Mouse (Mus musculus): ENCODE results near the gene Nmrk2. TPM values are rescaled to one million over a fixed set of nuclear protein-coding genes. Genes with fewer than 3 reads are reported as not detected.
"Not testable (repeated sequence)": the region's sequence is repeated elsewhere in the genome, so short reads cannot be mapped to it uniquely, and the experiment has no call there.

Nmrk2 gene
- total RNA-seq, 2 experiments from 2014 or later: 59.7 to 72.8 TPM

DNA sequence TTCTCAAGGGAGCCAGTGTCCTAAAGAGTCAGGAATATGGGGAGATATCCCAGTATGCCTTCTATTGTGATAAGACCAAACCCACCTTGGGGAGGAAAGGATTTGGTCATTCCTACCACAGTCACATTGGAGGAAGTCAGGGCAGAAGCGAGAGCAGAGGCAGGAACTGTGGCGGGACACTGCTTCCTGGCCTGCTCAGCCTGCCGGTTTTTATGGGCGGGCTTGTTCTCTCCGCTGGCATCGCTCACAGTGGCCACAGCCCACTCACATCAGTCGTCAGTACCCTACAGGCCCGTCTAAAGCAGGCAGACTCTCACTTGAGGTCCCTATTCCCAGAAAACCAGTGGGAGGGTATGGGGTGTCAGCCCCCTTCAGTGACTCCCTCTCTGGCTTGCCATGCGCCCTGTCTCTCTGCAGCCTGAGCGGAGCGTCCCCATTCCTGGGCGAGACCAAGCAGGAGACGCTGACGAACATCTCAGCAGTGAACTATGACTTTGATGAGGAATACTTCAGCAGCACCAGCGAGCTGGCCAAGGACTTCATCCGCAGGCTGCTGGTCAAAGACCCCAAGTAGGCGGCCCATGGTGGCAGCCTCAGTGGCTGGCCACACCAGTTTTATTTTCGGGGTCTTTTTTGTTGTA, 10.4 kb downstream of the Nmrk2 start:
- peak; percentile 42 for DNase-seq
- peak overlapping the region; percentile 99 for H3K27ac ChIP-seq
- intact Hi-C loops (cut with DNase I): no loop called here
- no peak for TF ChIP-seq CTCF (IDR thresholded peaks at IDR 0.05)
- peak overlapping the region; percentile 86 for H3K4me3 ChIP-seq

DNA sequence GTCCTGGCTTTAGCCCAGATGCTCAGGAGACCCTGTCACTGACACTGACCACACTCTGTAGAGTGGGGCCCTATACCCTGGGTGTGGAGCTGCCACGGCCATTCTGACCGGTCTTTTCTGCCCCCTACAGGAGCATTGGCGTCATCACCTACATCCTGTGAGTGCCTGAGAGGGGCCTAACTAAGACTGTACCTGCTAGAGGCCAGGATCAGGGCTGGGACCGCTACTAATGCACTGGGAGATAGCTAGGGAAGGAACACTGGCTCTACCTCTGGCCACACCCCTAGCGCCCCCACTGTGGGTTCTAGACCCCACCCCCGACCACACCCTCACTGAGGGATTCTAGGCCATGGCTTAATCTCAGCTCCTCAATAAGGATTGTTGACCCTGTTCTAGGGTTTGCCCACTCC, 10.9 kb downstream of the Nmrk2 start:
- Histone ChIP-seq H3K4me3 (no peak overlapping the region; the same call in 1 of the 2 replicates), H3K27ac (peak overlapping the region; percentile 99)
- intact Hi-C loops (cut with DNase I): no loop called here
- peak; percentile 40 for DNase-seq
- peak; percentile 33; the same call in 1 of the 2 replicates for TF ChIP-seq CTCF (IDR thresholded peaks at IDR 0.05)

DNA sequence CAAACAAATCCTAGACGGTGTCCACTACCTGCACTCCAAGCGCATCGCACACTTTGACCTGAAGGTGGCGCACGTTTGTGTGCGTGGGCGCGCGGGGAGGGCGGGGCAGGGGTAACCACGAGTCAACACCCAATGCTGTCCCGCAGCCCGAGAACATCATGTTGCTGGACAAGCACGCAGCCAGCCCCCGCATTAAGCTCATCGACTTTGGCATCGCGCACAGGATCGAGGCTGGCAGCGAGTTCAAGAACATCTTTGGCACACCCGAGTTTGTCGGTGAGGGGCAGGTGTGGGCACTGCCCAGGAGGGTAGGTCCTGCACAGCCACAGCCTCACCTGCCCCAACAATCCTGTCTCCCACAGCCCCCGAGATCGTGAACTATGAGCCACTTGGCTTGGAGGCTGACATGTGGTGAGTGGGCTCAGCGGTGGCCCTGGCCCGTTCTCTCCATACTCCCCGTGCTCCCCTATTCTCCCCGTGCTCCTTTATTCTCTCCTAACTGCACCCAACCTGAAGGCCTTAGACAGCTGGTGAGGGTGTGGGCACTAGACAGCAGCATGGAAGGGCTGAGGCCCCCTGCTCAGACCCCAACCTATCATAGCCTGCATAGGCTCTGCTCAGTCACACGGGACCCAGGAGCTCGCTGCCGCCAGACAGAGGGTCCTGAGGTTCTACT, 11.5 kb downstream of the Nmrk2 start:
- DNase-seq: peak; percentile 65
- H3K27ac ChIP-seq: peak overlapping the region; percentile 99; the same call in 1 of the 2 replicates
- peak; percentile 63 for TF ChIP-seq CTCF (IDR thresholded peaks at IDR 0.05)
- intact Hi-C loops (cut with DNase I): no loop called here
- H3K4me3 ChIP-seq: no peak overlapping the region

DNA sequence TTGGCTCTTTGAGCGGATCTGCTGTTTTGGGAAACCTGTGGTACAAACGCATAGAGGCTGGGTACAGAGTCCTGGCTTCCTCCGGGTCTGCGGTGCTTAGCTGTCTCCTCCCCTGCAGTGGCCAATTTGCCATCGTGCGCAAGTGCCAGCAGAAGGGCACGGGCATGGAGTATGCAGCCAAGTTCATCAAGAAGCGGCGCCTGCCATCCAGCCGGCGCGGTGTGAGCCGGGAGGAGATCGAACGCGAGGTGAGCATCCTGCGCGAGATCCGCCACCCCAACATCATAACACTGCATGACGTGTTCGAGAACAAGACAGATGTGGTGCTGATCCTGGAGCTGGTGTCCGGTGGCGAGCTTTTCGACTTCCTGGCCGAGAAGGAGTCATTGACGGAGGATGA, 12.0 kb downstream of the Nmrk2 start:
- TF ChIP-seq CTCF (IDR thresholded peaks at IDR 0.05): no peak
- DNase-seq: no peak
- Histone ChIP-seq H3K4me3 (no peak overlapping the region), H3K27ac (no peak overlapping the region; the same call in 1 of the 2 replicates)
- intact Hi-C loops (cut with DNase I): no loop called here

DNA sequence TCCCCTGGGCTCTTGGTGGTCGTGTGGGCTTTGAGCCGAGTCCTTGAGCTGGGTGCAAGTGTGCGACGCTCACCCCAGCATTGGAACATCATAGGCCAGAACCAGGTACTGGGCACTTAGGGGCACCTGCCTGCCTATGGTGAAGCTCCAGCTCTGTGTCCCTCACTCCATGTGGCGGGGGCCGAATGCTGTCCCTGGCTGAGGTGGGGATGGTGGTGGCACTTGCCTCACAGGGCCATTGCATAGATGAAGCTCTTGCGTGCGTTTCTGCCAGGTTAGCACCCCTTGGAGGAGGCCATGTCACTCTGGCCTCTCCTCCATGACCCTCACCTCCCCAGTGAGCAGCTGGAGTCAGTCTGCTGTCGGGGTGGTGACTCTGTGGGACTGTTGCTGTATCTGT, 14.7 kb downstream of the Nmrk2 start:
- no peak for DNase-seq
- TF ChIP-seq CTCF (IDR thresholded peaks at IDR 0.05): no peak
- Histone ChIP-seq H3K4me3 (no peak overlapping the region), H3K27ac (no peak overlapping the region)
- intact Hi-C loops (cut with DNase I): no loop called here

DNA sequence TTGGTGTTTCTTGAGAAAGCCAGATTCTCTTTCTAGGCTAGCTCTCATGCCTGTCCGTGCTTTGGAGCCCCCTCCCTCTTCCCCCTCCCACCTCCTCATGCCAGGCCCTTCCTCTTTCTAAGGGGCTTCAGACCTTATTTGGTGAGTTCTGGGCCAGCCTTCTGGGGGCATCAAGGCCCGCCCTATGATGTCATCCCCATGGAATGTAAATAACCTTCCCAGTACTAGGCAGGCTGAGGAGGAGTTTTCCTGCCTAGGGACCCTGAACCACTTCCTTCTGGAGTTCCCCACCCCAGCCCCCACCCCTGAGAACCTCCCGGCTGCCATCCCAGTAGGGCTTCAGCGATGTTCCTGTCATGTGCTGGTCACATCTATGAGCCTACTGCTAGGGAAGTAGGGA, 17.1 kb downstream of the Nmrk2 start:
- H3K4me3 ChIP-seq: no peak overlapping the region
- DNase-seq: peak; percentile 19
- no peak for TF ChIP-seq CTCF (IDR thresholded peaks at IDR 0.05)
- H3K27ac ChIP-seq: peak overlapping the region; percentile 20; the same call in 1 of the 2 replicates
- intact Hi-C loops (cut with DNase I): no loop called here

DNA sequence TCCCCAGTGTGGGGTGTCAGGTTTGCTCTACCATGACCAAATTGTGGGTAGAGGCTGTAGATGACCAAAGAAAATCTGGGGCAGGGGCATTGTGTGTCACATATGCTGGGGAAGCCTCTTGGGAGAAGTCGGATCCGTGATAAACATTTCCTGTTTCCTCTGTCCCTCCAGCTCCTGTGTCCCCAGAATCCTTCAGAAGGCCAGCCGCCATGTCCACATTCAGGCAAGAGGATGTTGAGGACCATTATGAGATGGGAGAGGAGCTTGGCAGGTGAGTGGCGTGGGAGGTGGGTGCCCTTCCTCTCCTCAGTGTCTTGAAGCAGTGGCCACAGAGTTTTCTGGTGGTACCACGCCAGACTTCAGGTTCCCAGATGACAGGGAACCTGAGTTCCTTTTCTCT, 18.0 kb downstream of the Nmrk2 start, which contains the start of gene 4930442H23Rik:
4930442H23Rik (minus strand) TSS at position 45 of the 400 bp plus-strand sequence.
- TF ChIP-seq CTCF (IDR thresholded peaks at IDR 0.05): no peak
- DNase-seq: no peak
- H3K27ac ChIP-seq: peak within 1 kb of the TSS; percentile 89
- intact Hi-C loops (cut with DNase I): no loop called here
- H3K4me3 ChIP-seq: peak within 1 kb of the TSS; percentile 81

DNA sequence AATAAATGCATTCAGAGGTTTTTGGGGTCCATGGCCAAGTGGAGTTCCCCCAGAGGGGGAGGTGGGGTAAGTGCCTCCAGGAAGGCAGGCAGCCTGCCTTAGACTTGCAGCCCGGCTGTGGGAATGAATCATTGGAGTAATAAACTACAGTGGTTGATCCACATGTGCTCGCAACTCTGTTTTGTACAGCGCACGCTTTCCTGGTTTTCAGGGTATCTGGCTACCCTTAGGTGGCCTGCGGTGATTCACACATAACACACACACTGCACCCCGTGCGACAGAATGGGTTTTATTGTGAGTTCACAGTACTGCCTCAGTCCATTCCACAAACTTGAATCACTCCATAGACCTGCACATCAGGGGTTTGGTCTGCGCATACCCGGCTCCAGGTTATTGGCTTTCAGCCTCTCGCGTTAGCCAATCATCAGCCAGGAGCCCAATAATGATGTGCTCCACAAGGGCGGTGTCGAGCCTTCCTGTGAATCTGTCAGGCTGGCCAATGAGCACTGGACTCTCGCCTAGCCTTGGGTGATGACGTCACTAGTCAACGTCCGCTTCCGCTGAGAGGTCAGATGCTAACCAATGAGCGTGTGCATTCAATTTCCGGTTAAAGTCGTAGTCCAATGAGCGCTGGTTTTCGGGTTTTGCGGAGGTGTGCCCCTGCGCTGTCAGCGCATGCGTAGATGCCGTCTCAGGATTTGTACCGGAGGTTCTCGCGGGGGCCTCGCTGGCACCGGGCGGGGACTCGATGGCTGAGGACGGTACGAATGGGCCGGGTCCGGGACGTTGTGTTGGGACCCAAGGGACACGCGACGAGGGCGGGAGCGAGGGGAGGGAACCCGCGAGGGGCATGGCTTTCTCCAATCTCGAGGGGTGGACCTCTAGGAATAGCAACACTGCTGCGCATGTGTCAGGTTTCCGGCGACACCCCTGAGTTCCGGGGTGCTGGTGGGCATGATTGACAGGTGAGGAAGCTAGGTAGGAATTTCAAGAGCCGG, 19.2 kb downstream of the Nmrk2 start, which contains the start of gene Dapk3:
Dapk3 (plus strand) TSS at position 670 of the 998 bp plus-strand sequence.
- TF ChIP-seq CTCF (IDR thresholded peaks at IDR 0.05): no peak
- Histone ChIP-seq H3K27ac (peak within 1 kb of the TSS; percentile 89), H3K4me3 (peak within 1 kb of the TSS; percentile 81)
- intact Hi-C loops (cut with DNase I): no loop called here
- DNase-seq: peak; percentile 96

DNA sequence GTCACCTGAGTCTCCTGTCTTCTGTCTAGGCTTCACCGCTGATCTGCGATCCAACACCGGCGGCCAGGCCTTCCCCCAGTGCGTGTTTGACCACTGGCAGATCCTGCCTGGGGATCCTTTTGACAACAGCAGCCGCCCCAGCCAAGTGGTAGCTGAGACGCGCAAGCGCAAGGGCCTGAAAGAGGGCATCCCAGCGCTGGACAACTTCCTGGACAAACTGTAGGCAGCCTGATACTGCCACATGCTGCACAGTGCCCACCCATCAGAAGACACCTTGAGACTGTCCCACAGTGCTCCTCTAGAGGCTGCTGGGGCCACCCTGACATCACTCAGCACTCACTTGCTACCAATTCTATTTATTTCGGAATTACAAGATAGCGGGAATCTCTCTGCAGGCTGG, 20.0 kb downstream of the Nmrk2 start:
- intact Hi-C loops (cut with DNase I): not testable (repeated sequence)
- DNase-seq: peak; percentile 46
- Histone ChIP-seq H3K27ac (peak overlapping the region; percentile 74), H3K4me3 (peak overlapping the region; percentile 81)

DNA sequence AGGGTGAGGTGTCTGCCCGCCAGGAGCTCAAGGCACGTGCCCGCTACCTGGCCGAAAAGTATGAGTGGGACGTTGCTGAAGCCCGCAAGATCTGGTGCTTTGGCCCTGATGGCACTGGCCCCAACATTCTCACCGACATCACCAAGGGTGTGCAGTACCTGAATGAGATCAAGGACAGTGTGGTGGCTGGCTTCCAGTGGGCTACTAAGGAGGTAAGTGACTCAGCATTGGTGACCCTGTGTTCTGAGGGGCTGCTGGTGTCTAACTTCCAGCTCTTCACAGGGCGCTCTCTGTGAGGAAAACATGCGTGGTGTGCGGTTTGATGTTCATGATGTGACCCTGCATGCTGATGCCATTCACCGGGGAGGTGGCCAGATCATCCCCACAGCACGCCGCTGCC, 20.9 kb downstream of the Nmrk2 start:
- intact Hi-C loops (cut with DNase I): no loop called here
- no peak for TF ChIP-seq CTCF (IDR thresholded peaks at IDR 0.05)

DNA sequence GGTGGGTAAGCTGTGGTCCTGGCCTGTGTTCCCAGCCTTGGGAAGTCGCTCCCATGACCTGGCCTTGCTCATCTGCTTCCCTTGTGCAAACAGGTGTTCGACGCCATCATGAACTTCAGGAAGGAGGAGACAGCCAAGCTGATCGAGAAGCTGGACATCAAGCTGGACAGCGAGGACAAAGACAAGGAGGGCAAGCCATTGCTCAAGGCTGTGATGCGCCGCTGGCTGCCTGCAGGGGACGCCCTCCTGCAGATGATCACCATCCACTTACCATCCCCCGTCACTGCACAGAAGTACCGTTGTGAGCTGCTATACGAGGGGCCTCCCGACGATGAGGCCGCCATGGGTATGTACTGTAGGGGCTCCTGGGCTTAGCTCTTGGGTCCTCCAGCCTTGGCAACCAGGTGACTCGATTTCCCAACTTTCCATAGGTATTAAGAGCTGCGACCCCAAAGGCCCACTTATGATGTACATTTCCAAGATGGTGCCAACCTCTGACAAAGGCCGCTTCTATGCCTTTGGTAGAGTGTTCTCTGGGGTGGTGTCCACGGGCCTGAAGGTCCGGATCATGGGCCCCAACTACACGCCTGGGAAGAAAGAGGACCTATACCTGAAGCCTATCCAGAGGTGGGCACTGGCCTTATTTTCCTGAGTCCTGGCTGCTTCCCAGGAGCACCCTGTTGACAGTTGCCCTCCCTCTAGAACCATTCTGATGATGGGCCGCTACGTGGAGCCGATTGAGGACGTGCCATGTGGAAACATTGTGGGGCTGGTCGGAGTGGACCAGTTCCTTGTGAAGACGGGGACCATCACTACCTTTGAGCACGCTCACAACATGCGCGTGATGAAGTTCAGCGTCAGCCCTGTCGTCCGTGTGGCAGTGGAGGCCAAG, 22.2 kb downstream of the Nmrk2 start:
- Histone ChIP-seq H3K4me3 (no peak overlapping the region; the same call in 1 of the 2 replicates), H3K27ac (no peak overlapping the region)
- no peak for DNase-seq
- TF ChIP-seq CTCF (IDR thresholded peaks at IDR 0.05): no peak
- intact Hi-C loops (cut with DNase I): loop anchor here (5.0 to 10.0 kb wide), 3 partner anchors 47 to 277 kb away; partner anchors contain the start of gene Timm13

More for the DNA sequence above, 20.9 kb downstream of the Nmrk2 start:
- H3K4me3 ChIP-seq: no peak overlapping the region
- DNase-seq: no peak
- peak overlapping the region; percentile 28 for H3K27ac ChIP-seq

Measured in gastrocnemius, adult 2 months (tissue).